Mouse (Mus musculus): Measurements from ENCODE around the gene Bcl11a.

The Bcl11a gene

DNA sequence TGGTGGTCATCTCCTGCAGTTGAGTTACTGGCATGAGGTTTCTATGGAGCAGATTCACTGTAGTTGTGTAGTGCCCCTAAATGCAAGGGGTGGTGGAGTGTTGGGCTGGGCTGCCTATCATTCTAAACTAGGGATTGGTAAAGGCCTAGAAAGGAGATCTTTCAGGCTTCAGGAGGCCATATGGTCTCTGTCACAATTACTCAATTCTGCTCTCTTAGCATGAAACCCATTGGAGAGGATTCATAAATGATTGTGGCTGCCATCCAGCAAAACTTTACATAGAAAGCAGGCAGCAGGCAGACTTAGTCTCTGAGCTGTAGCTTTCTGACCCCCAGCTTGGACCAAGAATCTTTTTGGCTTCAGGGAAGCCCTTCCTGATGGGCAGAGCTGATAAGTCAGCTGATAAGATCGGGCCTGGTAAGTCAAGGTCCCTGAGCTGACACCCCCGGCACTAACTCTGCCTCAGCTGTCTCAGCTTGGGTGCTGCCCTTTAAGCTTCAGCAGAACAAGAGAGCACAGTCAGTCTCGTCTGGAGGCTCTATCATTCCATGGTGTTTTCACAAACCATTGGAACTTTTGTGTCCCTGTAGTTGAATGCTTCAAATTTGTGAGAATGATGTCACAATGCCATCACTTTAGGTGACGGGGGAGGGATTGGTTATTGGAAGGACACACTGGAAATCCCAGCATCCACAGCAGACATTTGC, 143.9 kb downstream of the Bcl11a start:
- no peak for DNase-seq

Data from embryo, embryonic 11 days (tissue).